In the genomic region with DNA sequence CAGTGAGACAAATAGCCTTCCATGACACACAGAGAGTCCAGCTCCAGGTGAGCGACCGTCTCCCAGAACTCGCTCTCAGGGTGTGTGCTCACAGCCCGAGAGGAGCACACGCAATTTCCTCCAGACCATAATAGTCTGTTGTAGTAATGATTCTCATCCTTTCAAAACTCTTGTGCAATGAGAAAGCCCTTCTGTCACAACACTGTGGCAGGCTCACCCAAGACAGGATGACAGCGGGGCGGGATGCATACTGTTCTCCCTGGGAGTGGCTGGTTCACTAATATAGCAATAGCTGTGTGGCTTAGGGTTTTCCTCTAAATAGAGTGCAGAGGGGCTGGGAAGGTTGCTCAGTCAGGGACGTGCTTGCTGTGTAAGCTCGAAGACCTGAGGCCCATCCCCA, we compare ENCODE assay signal across 25 mouse cellular contexts.
DNase-seq lines count a peak whose midpoint lies in the region; ATAC-seq and TF ChIP-seq lines count a peak whose summit lies in the region.
"Had no signal": no experiment of that assay in that cellular context is flagged by ENCODE, and none has a peak within 500 bp of the region (broad histone marks: within the 10 kb centered on the region; RNA-seq: fewer than 3 reads in every experiment).

No protein-coding gene starts in this region.

- H3K9me3 ChIP-seq in hindbrain, embryonic 10.5 days, result no peaks in the 10 kb centered on the region
- no peaks in the 10 kb centered on the region for H3K9me3 ChIP-seq in hindbrain, embryonic 14.5 days (ENCODE audit: control insufficient read depth, low read length)
- no peaks in the 10 kb centered on the region for H3K9me3 ChIP-seq in lung, embryonic 16.5 days (ENCODE audit: control insufficient read depth, low read length)
- H3K9me3 ChIP-seq: embryonic facial prominence, embryonic 12.5 days; heart, embryonic 15.5 days; intestine, embryonic 15.5 days; limb, embryonic 12.5 days; megakaryocyte, embryonic 14.5 days; midbrain, embryonic 15.5 days had no signal

- TF ChIP-seq CTCF in bone marrow, adult 2 months (IDR thresholded peaks at IDR 0.05; ENCODE audit: control insufficient read depth, insufficient read depth, low read length), result no peak

- H3K36me3 ChIP-seq in hindbrain, embryonic 10.5 days, result peaks cover 22% of the 10 kb centered on the region; the same call in 1 of the 2 replicates
- no peaks in the 10 kb centered on the region for H3K36me3 ChIP-seq in hindbrain, embryonic 14.5 days (replicated peaks; ENCODE audit: control insufficient read depth, insufficient read depth)
- peaks cover 29% of the 10 kb centered on the region for H3K36me3 ChIP-seq in lung, embryonic 16.5 days (ENCODE audit: control insufficient read depth, insufficient read depth, low read length)
- H3K36me3 ChIP-seq: midbrain, embryonic 15.5 days had no signal

- no peaks in the 10 kb centered on the region for H3K27me3 ChIP-seq in hindbrain, embryonic 10.5 days (ENCODE audit: insufficient read depth, poor library complexity, severe bottlenecking)
- no peaks in the 10 kb centered on the region for H3K27me3 ChIP-seq in hindbrain, embryonic 14.5 days (ENCODE audit: control insufficient read depth, insufficient read depth, low read length)
- H3K27me3 ChIP-seq in lung, embryonic 16.5 days (ENCODE audit: control insufficient read depth, insufficient read depth, low read depth, low read length), result no peaks in the 10 kb centered on the region
- H3K27me3 ChIP-seq: embryonic facial prominence, embryonic 12.5 days; heart, embryonic 15.5 days; intestine, embryonic 15.5 days; limb, embryonic 12.5 days; midbrain, embryonic 15.5 days had no signal

- H3K4me1 ChIP-seq in hindbrain, embryonic 10.5 days (replicated peaks), result peaks cover 50% of the 10 kb centered on the region
- H3K4me1 ChIP-seq in hindbrain, embryonic 14.5 days (replicated peaks; ENCODE audit: control insufficient read depth, insufficient read depth, low read length), result peaks cover 11% of the 10 kb centered on the region
- peaks cover 38% of the 10 kb centered on the region for H3K4me1 ChIP-seq in lung, embryonic 16.5 days (replicated peaks; ENCODE audit: control insufficient read depth, insufficient read depth, low read length)
- peaks cover 8% of the 10 kb centered on the region; the same call in 1 of the 2 replicates for H3K4me1 ChIP-seq in bone marrow, adult 2 months (ENCODE audit: control insufficient read depth, insufficient read depth, low read length)
- H3K4me1 ChIP-seq: megakaryocyte, embryonic 14.5 days had no signal

- H3K27ac ChIP-seq in hindbrain, embryonic 10.5 days, result 0 out of 2 replicates have a peak overlapping the region, but pooled peaks have one; percentile 29
- H3K27ac ChIP-seq in hindbrain, embryonic 14.5 days, result no peak overlapping the region
- peak overlapping the region; percentile 93 for H3K27ac ChIP-seq in lung, embryonic 16.5 days (ENCODE audit: low read length)
- H3K27ac ChIP-seq in bone marrow, adult 2 months (ENCODE audit: control insufficient read depth, insufficient read depth, low read depth, low read length, poor library complexity), result peak overlapping the region; percentile 71
- H3K27ac ChIP-seq: embryonic facial prominence, embryonic 12.5 days; intestine, embryonic 15.5 days; layer of hippocampus, adult 2 months; limb, embryonic 12.5 days; liver, embryonic 14.5 days; midbrain, embryonic 15.5 days had no signal

- ATAC-seq in hindbrain, embryonic 14.5 days (ENCODE audit: low FRiP score), result no peak
- ATAC-seq in lung, embryonic 16.5 days (ENCODE audit: low read depth), result no peak
- peak; percentile 98 for ATAC-seq in megakaryocyte progenitor cell, adult 5-6 weeks (replicated peaks; ENCODE audit: poor library complexity)
- ATAC-seq in CD4-positive, CD25-positive, alpha-beta regulatory T cell, adult 4 months, result no peak
- ATAC-seq: hindbrain, embryonic 16.5 days; intestine, embryonic 15.5 days; midbrain, embryonic 15.5 days had no signal

- 91% methylated on average over 9 of the region's 9 CpGs for WGBS in hindbrain, embryonic 10.5 days
- 88% methylated on average over 9 of the region's 9 CpGs for WGBS in hindbrain, embryonic 14.5 days
- 91% methylated on average over 9 of the region's 9 CpGs for WGBS in lung, embryonic 16.5 days
- 46% methylated on average over 9 of the region's 9 CpGs for WGBS in bone marrow, adult 2 months

- TF ChIP-seq POLR2A in bone marrow, adult 2 months (IDR thresholded peaks at IDR 0.05; ENCODE audit: borderline replicate concordance, control insufficient read depth, low read depth, low read length), result no peak

- DNase-seq in hindbrain, embryonic 10.5 days (ENCODE audit: low spot score), result no peak
- no peak for DNase-seq in hindbrain, embryonic 14.5 days (ENCODE audit: low spot score)
- DNase-seq in lung, adult 18-20 months, result no peak
- DNase-seq in left cerebral cortex, adult 18-20 months (ENCODE audit: low spot score in 2 of 2), result no peak
- DNase-seq: cerebellum, adult 11-12 months; cerebellum, postnatal 10 days; heart, postnatal 36 days; kidney, adult 8-10 months; kidney, postnatal 25 days; layer of hippocampus, postnatal 36 days; right cerebral cortex, postnatal 14 days; thymus, postnatal 14 days had no signal

- H3K4me3 ChIP-seq in hindbrain, embryonic 10.5 days, result no peak overlapping the region
- H3K4me3 ChIP-seq in hindbrain, embryonic 14.5 days (replicated peaks; ENCODE audit: low read length), result no peak overlapping the region
- no peak overlapping the region for H3K4me3 ChIP-seq in lung, embryonic 16.5 days (ENCODE audit: low read length)
- no peak overlapping the region for H3K4me3 ChIP-seq in bone marrow, adult 2 months (replicated peaks; ENCODE audit: control insufficient read depth, low read depth, low read length)
- H3K4me3 ChIP-seq: embryonic facial prominence, embryonic 12.5 days; heart, embryonic 15.5 days; intestine, embryonic 15.5 days; layer of hippocampus, adult 2 months; limb, embryonic 12.5 days; megakaryocyte, embryonic 14.5 days; midbrain, embryonic 15.5 days had no signal

- H3K4me2 ChIP-seq in hindbrain, embryonic 14.5 days (replicated peaks), result no peak overlapping the region
- no peak overlapping the region for H3K4me2 ChIP-seq in lung, embryonic 16.5 days (ENCODE audit: low read depth, low read length)
- H3K4me2 ChIP-seq: embryonic facial prominence, embryonic 12.5 days; heart, embryonic 15.5 days; intestine, embryonic 15.5 days; limb, embryonic 12.5 days; midbrain, embryonic 15.5 days had no signal

- no peak overlapping the region for H3K9ac ChIP-seq in hindbrain, embryonic 14.5 days
- no peak overlapping the region for H3K9ac ChIP-seq in lung, embryonic 16.5 days (ENCODE audit: low read length)
- H3K9ac ChIP-seq: embryonic facial prominence, embryonic 12.5 days; heart, embryonic 15.5 days; intestine, embryonic 15.5 days; limb, embryonic 12.5 days; liver, embryonic 14.5 days; midbrain, embryonic 15.5 days had no signal
